Mouse (Mus musculus) myocyte (in vitro differentiated cells): Measurements from ENCODE around the gene Aldh3b1. TPM values are rescaled to one million over a fixed set of nuclear protein-coding genes. Genes with fewer than 3 reads are reported as not detected.

ENCODE experiments used
- H3K27me3 ChIP-seq: one replicate; pipeline ENCODE4 v1.6.1; 2011; ENCODE audit not compliant: control insufficient read depth, insufficient read depth, insufficient read length
- H3K36me3 ChIP-seq: one replicate; pipeline ENCODE4 v1.6.1; 2011; ENCODE audit not compliant: control insufficient read depth, insufficient read depth
- H3K4me2 ChIP-seq: one replicate; pipeline ENCODE4 v1.6.1; 2011; ENCODE audit warnings: low read depth, control low read depth
- H3K4me3 ChIP-seq: one replicate; pipeline ENCODE4 v1.5.1; 2011; ENCODE audit warnings: mild to moderate bottlenecking, control low read depth, moderate library complexity
- H3K79me2 ChIP-seq: one replicate; pipeline ENCODE4 v1.6.1; 2011; ENCODE audit not compliant: control insufficient read depth, insufficient read depth
- H3ac ChIP-seq: one replicate; pipeline ENCODE4 v1.6.1; 2011; ENCODE audit not compliant: control insufficient read depth, insufficient read length
- CEBPB ChIP-seq: IDR thresholded peaks from 2 replicates; pipeline ENCODE4 v1.6.1; 2011; ENCODE audit warnings: mild to moderate bottlenecking, moderate library complexity; ENCODE audit not compliant: poor library complexity, insufficient read depth, severe bottlenecking
- E2F4 ChIP-seq: IDR thresholded peaks from one replicate; pipeline ENCODE4 v1.6.1; 2011; ENCODE audit warnings: mild to moderate bottlenecking, control low read depth, moderate library complexity; ENCODE audit not compliant: insufficient read depth
- MAX ChIP-seq: IDR thresholded peaks from one replicate; pipeline ENCODE4 v1.6.1; 2011; ENCODE audit warnings: low read depth, mild to moderate bottlenecking, control low read depth
- MYOD1 ChIP-seq, 3 experiments: IDR thresholded peaks; one replicate each; pipeline ENCODE4 v1.6.1; 2011; ENCODE audit warnings: control low read depth in 2 of 3, low read depth in 2 of 3, mild to moderate bottlenecking in 2 of 3, moderate library complexity in 1 of 3; ENCODE audit not compliant: insufficient read length in 2 of 3, control insufficient read depth in 1 of 3
- MYOG ChIP-seq, 3 experiments: IDR thresholded peaks; one replicate each; pipeline ENCODE4 v1.6.1; 2011; ENCODE audit warnings: control low read depth in 2 of 3, low read depth in 2 of 3, mild to moderate bottlenecking in 2 of 3; ENCODE audit not compliant: insufficient read length in 2 of 3, control insufficient read depth in 1 of 3, insufficient read depth in 1 of 3
- POLR2A ChIP-seq: IDR thresholded peaks from one replicate; pipeline ENCODE4 v1.6.1; 2011; ENCODE audit warnings: low read depth, mild to moderate bottlenecking, control low read depth, moderate library complexity; ENCODE audit not compliant: insufficient read length
- POLR2AphosphoS2 ChIP-seq: IDR thresholded peaks from one replicate; pipeline ENCODE4 v1.6.1; 2011; ENCODE audit warnings: low read depth, control low read depth; ENCODE audit not compliant: insufficient read length
- REST ChIP-seq: IDR thresholded peaks from one replicate; pipeline ENCODE4 v1.6.1; 2011; ENCODE audit warnings: mild to moderate bottlenecking, control low read depth, moderate library complexity; ENCODE audit not compliant: insufficient read depth, insufficient read length
- SRF ChIP-seq: IDR thresholded peaks from one replicate; pipeline ENCODE4 v1.6.1; 2011; ENCODE audit warnings: low read depth; ENCODE audit not compliant: control insufficient read depth, insufficient read length
- TCF12 ChIP-seq: IDR thresholded peaks from one replicate; pipeline ENCODE4 v1.6.1; 2011; ENCODE audit warnings: mild to moderate bottlenecking, control low read depth; ENCODE audit not compliant: poor library complexity, insufficient read depth, severe bottlenecking
- TCF3 ChIP-seq: IDR thresholded peaks from one replicate; pipeline ENCODE4 v1.6.1; 2011; ENCODE audit warnings: low read depth, control low read depth; ENCODE audit not compliant: insufficient read length
- USF1 ChIP-seq: IDR thresholded peaks from one replicate; pipeline ENCODE4 v1.6.1; 2011; ENCODE audit warnings: low read depth, mild to moderate bottlenecking, control low read depth, moderate library complexity
- polyA plus RNA-seq: library from polyadenylated mRNA; unstranded; fragments of >200 nt; fragmentation: generic; extraction: Trizol; gene quantifications from one replicate; pipeline ENCODE4 v1.2.1, GENCODE M21; 2012; ENCODE audit warnings: missing spikeins

Gene Aldh3b1
- polyA plus RNA-seq, 1 experiment, result 51.8 TPM

- no peak overlapping the region for H3ac ChIP-seq
- H3K36me3 ChIP-seq, result no peaks in the 10 kb centered on the region
- H3K79me2 ChIP-seq, result no peaks in the 10 kb centered on the region
- no peaks in the 10 kb centered on the region for H3K27me3 ChIP-seq
- H3K4me3 ChIP-seq, result no peak overlapping the region
- peak overlapping the region; percentile 70 for H3K4me2 ChIP-seq
- peak in 2 of 3 experiments; percentile 88 to 91 for TF ChIP-seq MYOD1 (IDR thresholded peaks at IDR 0.05; ENCODE audit: control insufficient read depth in 1 of 3, insufficient read length in 2 of 3, low read depth in 2 of 3)
- TF ChIP-seq POLR2A, result peak; percentile 39
- TF ChIP-seq E2F4, result no peak
- TF ChIP-seq TCF3, result peak; percentile 67
- TF ChIP-seq POLR2AphosphoS2, result peak; percentile 8
- TF ChIP-seq MAX, result no peak
- peak; percentile 2 to 96 (median 81) for TF ChIP-seq MYOG (IDR thresholded peaks at IDR 0.05; ENCODE audit: control insufficient read depth in 1 of 3, insufficient read depth in 1 of 3, insufficient read length in 2 of 3, low read depth in 2 of 3)
- TF ChIP-seq REST, result no peak
These were observed 3.3 kb downstream of the Aldh3b1 start for GRCm38 (mm10) chr19:3926279-3926678.

GRCm38 (mm10) chr19:3925859-3926258 is 3.7 kb downstream of the Aldh3b1 start:
- Histone ChIP-seq H3ac (no peak overlapping the region), H3K36me3 (no peaks in the 10 kb centered on the region)
- TF ChIP-seq CEBPB (no peak), REST (no peak), USF1 (peak; percentile 70)

GRCm38 (mm10) chr19:3924868-3925267 is 4.7 kb downstream of the Aldh3b1 start:
- Histone ChIP-seq H3K36me3 (no peaks in the 10 kb centered on the region), H3K27me3 (no peaks in the 10 kb centered on the region), H3K4me3 (no peak overlapping the region), H3K4me2 (peak overlapping the region; percentile 55), H3ac (no peak overlapping the region), H3K79me2 (no peaks in the 10 kb centered on the region)
- no peak for TF ChIP-seq SRF
- TF ChIP-seq MYOD1 (IDR thresholded peaks at IDR 0.05; ENCODE audit: control insufficient read depth in 1 of 3, insufficient read length in 2 of 3, low read depth in 2 of 3), result no peak
- no peak for TF ChIP-seq MYOG (IDR thresholded peaks at IDR 0.05; ENCODE audit: control insufficient read depth in 1 of 3, insufficient read depth in 1 of 3, insufficient read length in 2 of 3, low read depth in 2 of 3)
- no peak for TF ChIP-seq TCF3
- TF ChIP-seq E2F4, result no peak
- no peak for TF ChIP-seq POLR2A
- TF ChIP-seq TCF12, result no peak
- no peak for TF ChIP-seq POLR2AphosphoS2
- no peak for TF ChIP-seq USF1
- TF ChIP-seq REST, result no peak
- no peak for TF ChIP-seq CEBPB
- TF ChIP-seq MAX, result no peak

More at GRCm38 (mm10) chr19:3925859-3926258, 3.7 kb downstream of the Aldh3b1 start:
- Histone ChIP-seq H3K27me3 (no peaks in the 10 kb centered on the region), H3K79me2 (no peaks in the 10 kb centered on the region), H3K4me3 (no peak overlapping the region), H3K4me2 (peak overlapping the region; percentile 70)

- Histone ChIP-seq H3K36me3 (no peaks in the 10 kb centered on the region), H3ac (no peak overlapping the region), H3K27me3 (no peaks in the 10 kb centered on the region), H3K4me2 (peak overlapping the region; percentile 55), H3K4me3 (no peak overlapping the region), H3K79me2 (no peaks in the 10 kb centered on the region)
- TF ChIP-seq SRF, result no peak
- TF ChIP-seq CEBPB, result no peak
- no peak for TF ChIP-seq TCF3
- TF ChIP-seq E2F4, result no peak
- no peak for TF ChIP-seq POLR2AphosphoS2
- no peak for TF ChIP-seq MYOD1 (IDR thresholded peaks at IDR 0.05; ENCODE audit: control insufficient read depth in 1 of 3, insufficient read length in 2 of 3, low read depth in 2 of 3)
- no peak for TF ChIP-seq TCF12
- no peak for TF ChIP-seq REST
- no peak for TF ChIP-seq MYOG (IDR thresholded peaks at IDR 0.05; ENCODE audit: control insufficient read depth in 1 of 3, insufficient read depth in 1 of 3, insufficient read length in 2 of 3, low read depth in 2 of 3)
- no peak for TF ChIP-seq POLR2A
- TF ChIP-seq MAX, result no peak
These were observed 5.4 kb downstream of the Aldh3b1 start for GRCm38 (mm10) chr19:3924190-3924589.

- no peak overlapping the region for H3ac ChIP-seq
- H3K27me3 ChIP-seq, result no peaks in the 10 kb centered on the region
- no peaks in the 10 kb centered on the region for H3K36me3 ChIP-seq
- peak; percentile 40 for TF ChIP-seq USF1
- TF ChIP-seq TCF12, result peak; percentile 99
- peak; percentile 72 for TF ChIP-seq POLR2AphosphoS2
- TF ChIP-seq REST, result no peak
- no peak for TF ChIP-seq CEBPB
- TF ChIP-seq POLR2A, result peak; percentile 43
- peak; percentile 97 to 100 (median 98) for TF ChIP-seq MYOD1 (IDR thresholded peaks at IDR 0.05; ENCODE audit: control insufficient read depth in 1 of 3, insufficient read length in 2 of 3, low read depth in 2 of 3)
- peak; percentile 5 for TF ChIP-seq SRF
- TF ChIP-seq MYOG (IDR thresholded peaks at IDR 0.05; ENCODE audit: control insufficient read depth in 1 of 3, insufficient read depth in 1 of 3, insufficient read length in 2 of 3, low read depth in 2 of 3), result peak; percentile 93 to 100 (median 99)
- no peak for TF ChIP-seq MAX
- TF ChIP-seq TCF3, result peak; percentile 99
- no peak overlapping the region for H3K4me3 ChIP-seq
- peak overlapping the region; percentile 55 for H3K4me2 ChIP-seq
- no peaks in the 10 kb centered on the region for H3K79me2 ChIP-seq
These were observed 6.0 kb downstream of the Aldh3b1 start for GRCm38 (mm10) chr19:3923586-3923985.
